Mouse (Mus musculus) cerebellum, postnatal 36 days (tissue): ENCODE measurements around the gene Ipcef1.
"Not testable (repeated sequence)": the region's sequence is repeated elsewhere in the genome, so short reads cannot be mapped to it uniquely, and the experiment has no call there.

ENCODE experiments used
- DNase-seq, 2 experiments: peaks; one replicate each; pipeline ENCODE4 v3.0.0; 2021 to 2022; ENCODE audit warnings: mixed read lengths in 2 of 2

Ipcef1 gene

DNA sequence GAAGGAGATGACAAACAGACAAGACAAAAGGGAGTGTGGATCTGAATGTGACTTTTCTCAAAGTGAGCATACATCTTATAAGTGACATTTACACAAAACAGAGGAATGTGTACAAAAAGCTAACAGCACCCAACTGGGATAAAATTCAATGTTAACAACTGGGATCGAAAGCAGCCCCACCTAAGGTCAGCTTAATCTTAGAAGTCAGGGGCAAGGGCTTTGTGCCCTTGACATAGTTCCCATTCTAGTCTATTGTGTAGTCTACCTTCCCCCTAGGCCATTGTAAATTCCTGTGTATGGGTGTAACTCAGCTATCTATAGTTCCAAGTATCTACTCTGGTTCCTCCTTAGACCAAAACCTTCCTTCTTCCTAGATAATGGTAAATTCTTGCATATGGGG, 170.2 kb downstream of the Ipcef1 start:
- DNase-seq = not testable (repeated sequence)

DNA sequence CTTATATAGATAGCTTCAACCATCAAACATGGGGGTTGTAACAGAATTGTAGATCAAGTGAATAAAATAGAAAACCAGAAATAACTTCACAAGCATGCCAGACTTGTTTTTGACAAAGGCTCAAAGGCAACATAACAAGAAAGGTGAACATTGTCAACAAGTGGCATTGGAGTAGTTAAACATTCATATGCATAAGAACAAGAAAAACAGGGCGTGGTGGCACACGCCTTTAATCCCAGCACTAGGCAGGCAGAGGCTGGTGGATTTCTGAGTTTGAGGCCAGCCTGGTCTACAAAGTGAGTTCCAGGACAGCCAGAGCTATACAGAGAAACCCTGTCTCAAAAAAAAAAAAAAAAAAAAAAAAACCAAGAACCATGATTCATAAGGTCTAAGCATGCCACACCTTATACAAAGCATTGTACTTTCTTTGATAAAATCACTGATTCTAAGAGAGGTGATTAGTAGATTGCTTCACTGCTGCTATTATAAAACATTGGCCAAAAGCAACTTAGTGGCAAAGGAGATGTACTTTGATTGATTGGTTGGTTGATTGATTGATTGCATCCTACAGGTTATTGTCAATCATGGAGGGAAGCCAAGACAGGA, 173.9 kb downstream of the Ipcef1 start:
- DNase-seq = no peak

DNA sequence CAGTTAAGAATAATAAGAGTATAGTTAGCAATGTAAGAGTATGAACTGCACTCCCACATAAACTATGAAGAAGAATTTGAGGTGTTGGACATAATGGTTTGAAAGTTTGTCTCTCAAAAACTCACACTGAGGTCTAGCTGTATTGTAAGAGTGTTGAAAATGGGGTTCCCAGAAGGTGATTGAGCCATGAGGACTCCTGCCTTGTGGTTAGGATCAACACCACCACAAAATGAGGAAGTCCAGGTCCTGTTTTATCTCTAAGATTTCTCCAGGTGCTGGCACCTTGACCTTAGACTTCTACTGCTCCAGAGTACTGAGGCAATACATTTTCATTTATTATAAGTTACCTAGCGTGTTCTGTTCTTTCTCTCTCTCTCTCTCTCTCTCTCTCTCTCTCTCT, 178.4 kb downstream of the Ipcef1 start:
- DNase-seq = no peak

DNA sequence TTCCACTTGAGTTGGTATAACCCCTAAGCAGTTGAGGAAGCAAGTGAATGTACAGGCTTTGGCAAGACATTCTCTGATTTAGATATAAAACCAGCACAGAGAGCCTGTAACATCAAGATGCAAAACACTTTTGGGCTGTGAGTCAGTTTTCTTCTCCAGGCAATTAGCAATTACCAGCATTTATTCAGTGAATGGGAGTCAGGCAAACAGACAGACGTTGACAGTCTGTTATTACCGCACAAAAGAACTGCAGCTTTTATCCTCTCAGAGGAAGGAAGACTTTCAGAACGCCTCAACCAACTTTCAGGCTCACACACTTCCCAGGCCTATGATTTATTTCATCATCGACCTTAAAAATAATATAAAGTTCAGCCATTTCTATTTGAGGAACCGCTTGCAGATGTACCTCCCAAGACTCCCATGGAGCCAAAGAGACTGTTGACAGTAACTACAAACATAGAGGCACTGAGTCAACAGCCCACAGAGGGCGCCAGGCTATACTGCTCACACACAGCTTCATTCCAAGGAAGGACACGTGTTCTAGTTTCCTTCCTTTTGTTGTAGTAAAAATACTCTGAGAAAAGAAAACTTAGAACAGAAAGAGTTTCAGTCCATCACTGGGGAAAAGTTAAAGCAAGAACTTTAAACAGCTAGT, 180.7 kb downstream of the Ipcef1 start:
- DNase-seq = no peak

DNA sequence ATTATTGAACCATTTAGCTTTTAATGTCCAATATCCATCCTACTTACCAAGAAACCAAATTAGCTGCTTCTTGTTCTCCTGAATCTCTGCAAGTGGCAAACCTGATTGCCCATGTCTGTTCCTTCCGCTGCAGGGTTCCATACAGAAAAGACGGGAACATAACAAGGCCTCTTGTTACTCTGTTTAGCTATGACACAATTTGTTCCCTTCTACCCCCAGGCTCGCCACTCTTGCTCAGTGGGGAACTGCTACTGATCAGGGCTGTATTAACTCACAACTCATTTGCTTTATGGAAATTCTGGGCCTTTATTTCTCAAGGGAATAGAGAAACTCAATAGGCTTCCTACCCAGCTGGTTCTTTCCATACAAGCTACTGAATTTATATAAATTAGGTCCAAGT, 196.5 kb downstream of the Ipcef1 start:
- DNase-seq = no peak

DNA sequence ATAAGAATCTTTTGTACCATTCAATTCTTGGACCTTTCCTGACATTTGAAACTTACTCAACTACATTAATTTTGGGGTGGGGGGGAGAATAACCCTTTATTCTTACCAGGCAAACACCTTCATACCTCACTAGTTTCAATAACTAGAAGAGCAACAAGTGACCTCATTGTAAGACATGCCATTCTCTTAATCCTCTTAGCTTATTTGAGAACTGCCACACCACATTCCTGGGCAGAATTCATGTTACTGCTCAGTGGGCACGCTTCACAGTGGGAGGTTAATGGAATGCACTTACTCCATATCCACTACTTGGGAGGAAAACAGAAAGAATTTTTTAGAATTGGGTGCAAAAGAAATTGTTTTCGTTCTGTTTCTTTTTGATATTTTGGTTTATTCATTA, 203.4 kb downstream of the Ipcef1 start:
- DNase-seq = no peak

DNA sequence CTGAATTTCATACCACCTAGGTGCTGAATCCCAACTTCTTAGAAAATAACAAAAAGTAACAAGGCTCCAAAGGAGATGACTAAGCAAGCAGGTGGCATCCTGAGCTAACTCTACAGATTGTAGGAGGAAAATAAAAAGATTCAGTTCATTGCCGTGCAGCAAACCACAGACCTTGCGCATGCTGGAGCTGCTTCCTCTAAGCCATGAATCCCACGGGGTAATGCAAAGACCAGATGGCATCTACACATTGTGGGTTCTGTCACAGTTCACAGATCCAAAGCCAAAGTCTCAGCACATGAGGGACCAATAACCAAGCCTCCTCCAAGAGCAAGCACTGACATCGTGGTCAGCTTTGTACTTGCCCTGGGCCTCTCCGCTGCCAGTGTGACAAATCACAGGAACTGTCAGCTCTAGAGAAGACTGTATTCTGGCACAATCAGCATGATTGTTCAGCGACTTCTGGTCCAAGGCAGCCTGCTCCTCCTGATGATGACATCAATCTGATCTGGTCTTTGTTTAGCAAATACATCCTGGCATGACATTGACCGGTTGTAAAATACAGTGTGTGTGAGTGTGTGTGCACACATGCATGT, 204.0 kb downstream of the Ipcef1 start:
- no peak for DNase-seq

DNA sequence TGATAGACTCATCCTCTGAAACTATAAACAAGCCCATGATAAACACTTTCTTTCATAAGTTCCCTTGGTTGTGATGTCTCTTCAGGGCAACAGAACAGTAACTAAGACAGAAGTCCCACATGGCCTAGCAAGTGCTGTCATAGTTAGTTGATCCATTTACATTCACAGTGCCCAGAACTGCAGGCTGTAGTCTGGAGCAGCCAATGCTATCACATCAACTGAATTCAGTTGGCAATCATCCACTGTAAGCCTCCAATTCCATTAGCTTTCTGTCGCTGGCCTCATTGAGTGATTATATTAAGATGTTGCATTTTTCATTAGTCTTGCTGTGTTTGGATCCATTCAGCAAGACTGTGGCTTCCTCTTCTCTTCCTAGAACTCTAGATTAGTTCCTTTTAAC, 206.0 kb downstream of the Ipcef1 start:
- no peak for DNase-seq

DNA sequence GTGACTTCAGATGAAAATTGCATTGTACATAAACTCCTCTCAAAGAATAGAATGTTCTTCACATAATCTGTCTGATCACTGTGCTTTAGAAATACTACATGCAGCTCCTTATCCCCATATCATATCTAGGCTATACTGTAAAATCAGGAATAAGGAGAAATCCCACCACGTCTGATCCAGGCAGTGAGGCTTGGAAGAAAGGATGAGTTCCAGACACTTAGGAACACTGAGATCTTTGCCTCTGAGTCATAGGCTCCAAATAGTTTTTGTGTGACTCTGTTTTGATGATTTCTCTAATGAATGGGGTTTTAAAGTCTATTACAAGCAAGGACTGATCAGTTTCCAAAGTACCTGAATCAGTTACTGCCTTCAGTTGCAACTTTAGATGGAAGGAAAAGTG, 210.1 kb downstream of the Ipcef1 start:
- DNase-seq = no peak
